Mouse (Mus musculus) liver, embryonic 14.5 days (tissue): ENCODE data around the gene Tango2.

Experiments used
- CTCF ChIP-seq: IDR thresholded peaks from 2 replicates; pipeline ENCODE4 v1.5.1; 2016; ENCODE audit warnings: antibody characterized with exemption, low read depth, control low read depth
- EP300 ChIP-seq: IDR thresholded peaks from 2 replicates; pipeline ENCODE4 v1.6.1; 2016; ENCODE audit warnings: antibody characterized with exemption, low read depth

DNA sequence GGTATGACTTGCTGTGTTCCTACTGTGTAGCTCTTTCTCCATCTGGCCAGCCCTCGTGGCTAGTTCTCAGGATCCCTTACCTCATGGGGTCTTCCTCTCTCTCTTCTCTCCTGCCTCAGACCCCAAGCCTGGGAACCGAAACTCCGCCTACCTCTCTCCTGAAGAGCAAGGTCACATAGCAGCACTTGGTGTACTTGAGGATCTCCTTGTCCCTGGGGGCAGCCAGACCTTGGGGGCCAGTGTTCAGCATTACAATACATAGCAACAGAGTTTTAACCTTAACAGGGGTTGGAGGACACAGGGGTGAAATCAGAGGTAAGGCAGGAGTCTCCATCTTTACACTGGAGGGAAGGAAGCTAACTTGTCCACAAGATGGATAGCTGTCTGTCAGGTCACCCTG, 39.1 kb upstream of the Tango2 start:
- TF ChIP-seq CTCF (no peak), EP300 (no peak)
